Mouse (Mus musculus) thymus, adult 2 months (tissue): ENCODE results near the gene Gpr1.

Experiments used
- CTCF ChIP-seq: fragments of 200-500 bp; IDR thresholded peaks from 2 replicates; pipeline ENCODE4 v1.5.1; 2012; ENCODE audit warnings: mild to moderate bottlenecking, control low read depth, low read length, moderate library complexity, borderline replicate concordance; ENCODE audit not compliant: control insufficient read depth, poor library complexity, insufficient read depth; ENCODE audit errors: extremely low read depth
- POLR2A ChIP-seq: fragments of 200-500 bp; IDR thresholded peaks from 2 replicates; pipeline ENCODE4 v1.6.1; 2012; ENCODE audit warnings: mild to moderate bottlenecking, low read length, control low read depth, moderate library complexity; ENCODE audit not compliant: control insufficient read depth, poor library complexity, insufficient read depth; ENCODE audit errors: extremely low read depth

GRCm38 (mm10) chr1:63134530-63134929, 79.8 kb downstream of the Gpr1 start:
- no peak for TF ChIP-seq CTCF
- no peak for TF ChIP-seq POLR2A
